Mouse (Mus musculus) cortical plate, adult 2 months (tissue): Measurements from ENCODE around the gene Gm7137.
"Not testable (repeated sequence)": the region's sequence is repeated elsewhere in the genome, so short reads cannot be mapped to it uniquely, and the experiment has no call there.

ENCODE experiments used
- CTCF ChIP-seq: fragments of 200-500 bp; IDR thresholded peaks from 2 replicates; pipeline ENCODE4 v1.5.1; 2011; ENCODE audit warnings: mild to moderate bottlenecking, control low read depth, low read length; ENCODE audit not compliant: insufficient read depth; ENCODE audit errors: extremely low read depth
- POLR2A ChIP-seq: fragments of 200-500 bp; IDR thresholded peaks from 2 replicates; pipeline ENCODE4 v1.6.1; 2011; ENCODE audit warnings: mild to moderate bottlenecking, low read length, control low read depth; ENCODE audit not compliant: insufficient read depth; ENCODE audit errors: extremely low read depth

GRCm38 (mm10) chr10:77759582-77759981 is 28.4 kb downstream of the Gm7137 start, which contains the start of gene Gm3233:
- TF ChIP-seq CTCF, POLR2A: not testable (repeated sequence)
